Mouse (Mus musculus) heart, embryonic 16.5 days (tissue): ENCODE measurements around the gene Srl. TPM values are rescaled to one million over a fixed set of nuclear protein-coding genes. Genes with fewer than 3 reads are reported as not detected.
"Not testable (repeated sequence)": the region's sequence is repeated elsewhere in the genome, so short reads cannot be mapped to it uniquely, and the experiment has no call there.

Experiments
- ATAC-seq: fragments of 200-750 bp; cut with Nextera tagmentation; replicated peaks from 2 replicates; pipeline ENCODE4 v1.8.0; 2017; ENCODE audit warnings: moderate number of reproducible peaks; ENCODE audit not compliant: insufficient read depth, low FRiP score; ENCODE audit errors: extremely low read depth
- H3K27ac ChIP-seq: fragments of 300-500 bp; sonication (generic); 2 replicates; pipeline ENCODE4 v1.5.1; 2014; ENCODE audit warnings: mild to moderate bottlenecking, low read length, control low read depth, moderate library complexity
- H3K27me3 ChIP-seq: fragments of 300-500 bp; sonication (generic); 2 replicates; pipeline ENCODE4 v1.6.1; 2014; ENCODE audit warnings: low read length, mixed read lengths; ENCODE audit not compliant: control insufficient read depth, insufficient read depth
- H3K36me3 ChIP-seq: fragments of 300-500 bp; sonication (generic); 2 replicates; pipeline ENCODE4 v1.6.1; 2014; ENCODE audit not compliant: control insufficient read depth, insufficient read depth
- H3K4me1 ChIP-seq: fragments of 300-500 bp; sonication (generic); 2 replicates; pipeline ENCODE4 v1.6.1; 2014; ENCODE audit warnings: low read length, mixed read lengths; ENCODE audit not compliant: control insufficient read depth, insufficient read depth
- H3K4me2 ChIP-seq: fragments of 300-500 bp; sonication (generic); 2 replicates; pipeline ENCODE4 v1.6.1; 2014; ENCODE audit warnings: low read depth, mild to moderate bottlenecking, control low read depth, low read length
- H3K4me3 ChIP-seq: fragments of 300-500 bp; sonication (generic); 2 replicates; pipeline ENCODE4 v1.5.1; 2014; ENCODE audit warnings: mild to moderate bottlenecking, control low read depth, low read length
- H3K9ac ChIP-seq: fragments of 300-500 bp; sonication (generic); 2 replicates; pipeline ENCODE4 v1.6.1; 2014; ENCODE audit warnings: low read length, control low read depth
- H3K9me3 ChIP-seq: fragments of 300-500 bp; sonication (generic); replicated peaks from 2 replicates; pipeline ENCODE4 v1.6.1; 2016; ENCODE audit warnings: low read length; ENCODE audit not compliant: control insufficient read depth
- WGBS: fragments of 180-500 bp; shearing (Covaris S2); extraction: QIAGEN DNeasy Blood & Tissue Kit; methylation state at CpG from one replicate; pipeline ENCODE4 v1.1.7; 2014; 5-methylcytosine and 5-hydroxymethylcytosine counted together
- polyA plus RNA-seq: library from polyadenylated mRNA; unstranded; fragments of >200 nt; fragmentation: Nextera tagmentation; extraction: Ambion mirVana; gene quantifications from 2 replicates; pipeline ENCODE4 v1.2.1, GENCODE M21; 2015

Srl gene
- polyA plus RNA-seq = 280 and 289 TPM in 2 replicates

- H3K4me1 ChIP-seq = peaks cover 6% of the 10 kb centered on the region
- no peaks in the 10 kb centered on the region for H3K9me3 ChIP-seq
- H3K4me3 ChIP-seq = peak within 1 kb of the TSS; percentile 54
- peaks cover 12% of the 10 kb centered on the region for H3K36me3 ChIP-seq
- WGBS = 1% methylated on average over 43 of the region's 43 CpGs
- H3K27me3 ChIP-seq = no peaks in the 10 kb centered on the region
- peak within 1 kb of the TSS; percentile 68 for H3K27ac ChIP-seq
- H3K9ac ChIP-seq = peak within 1 kb of the TSS; percentile 64
- peak within 1 kb of the TSS; percentile 72 for H3K4me2 ChIP-seq
- ATAC-seq = peak; percentile 99
Measured at GRCm38 (mm10) chr16:4541501-4542198, at the start of gene Srl. Gene Srl (minus strand): TSS chr16:4541816.

- Histone ChIP-seq H3K9me3 (no peaks in the 10 kb centered on the region), H3K27me3 (no peaks in the 10 kb centered on the region), H3K4me1 (peaks cover 27% of the 10 kb centered on the region), H3K9ac (no peak overlapping the region), H3K27ac (no peak overlapping the region), H3K36me3 (peaks cover 8% of the 10 kb centered on the region), H3K4me2 (no peak overlapping the region), H3K4me3 (no peak overlapping the region)
- ATAC-seq = no peak
- WGBS = 92% methylated on average over 9 of the region's 9 CpGs
Measured at GRCm38 (mm10) chr16:4590236-4590635, 48.6 kb upstream of the Srl start.

DNA sequence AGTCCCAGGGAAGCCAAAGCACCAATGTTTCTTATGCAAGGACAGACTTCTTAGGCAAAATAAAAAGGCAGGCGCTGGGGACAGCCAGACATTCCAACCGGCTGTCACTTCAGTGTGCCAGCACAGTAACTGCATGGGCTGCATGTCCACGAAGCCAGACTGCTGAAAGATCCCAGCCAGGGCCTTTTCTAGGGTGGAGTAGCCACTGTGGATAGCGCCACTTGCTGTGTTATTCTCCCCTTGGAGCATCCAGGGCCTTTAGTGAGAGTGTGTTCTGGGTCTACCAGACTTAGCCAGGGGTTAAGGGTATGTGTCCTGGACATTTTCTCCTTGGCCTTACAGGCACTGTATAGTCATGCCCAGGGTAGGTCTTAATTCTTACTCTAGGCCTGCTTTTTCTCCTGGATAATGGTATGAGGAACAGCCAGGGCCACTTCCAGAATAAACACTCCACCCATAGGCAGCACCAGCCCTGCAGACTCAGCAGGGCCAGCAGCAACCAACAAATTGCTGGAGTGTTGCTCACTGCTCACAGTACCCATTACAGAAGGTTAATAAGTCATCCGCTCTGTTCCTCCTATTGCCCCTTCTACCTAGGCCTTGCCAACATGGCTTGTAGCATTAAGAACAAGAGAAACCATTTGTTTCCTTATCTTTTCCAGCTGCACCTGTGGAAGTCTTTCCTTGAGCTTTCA, 46.0 kb upstream of the Srl start:
- no peak overlapping the region for H3K4me3 ChIP-seq

GRCm38 (mm10) chr16:4586531-4587123, 45.0 kb upstream of the Srl start:
- peak overlapping the region; percentile 96 for H3K27ac ChIP-seq
- WGBS = under 1% methylated on average over 43 of the region's 43 CpGs
- no peaks in the 10 kb centered on the region for H3K27me3 ChIP-seq
- peaks cover 17% of the 10 kb centered on the region for H3K4me1 ChIP-seq
- H3K36me3 ChIP-seq = peaks cover 8% of the 10 kb centered on the region
- peak; percentile 99 for ATAC-seq
- no peaks in the 10 kb centered on the region for H3K9me3 ChIP-seq
- H3K4me3 ChIP-seq = peak overlapping the region; percentile 57
- peak overlapping the region; percentile 77 for H3K9ac ChIP-seq
- peak overlapping the region; percentile 74 for H3K4me2 ChIP-seq

More for the DNA sequence above, 46.0 kb upstream of the Srl start:
- peak overlapping the region; percentile 96 for H3K27ac ChIP-seq
- no peak for ATAC-seq
- 40% methylated on average over 5 of the region's 5 CpGs for WGBS
- no peaks in the 10 kb centered on the region for H3K9me3 ChIP-seq
- H3K4me1 ChIP-seq = peaks cover 20% of the 10 kb centered on the region
- H3K36me3 ChIP-seq = peaks cover 8% of the 10 kb centered on the region
- H3K27me3 ChIP-seq = no peaks in the 10 kb centered on the region
- H3K4me2 ChIP-seq = no peak overlapping the region; the same call in 1 of the 2 replicates
- peak overlapping the region; percentile 77 for H3K9ac ChIP-seq

- Histone ChIP-seq H3K4me1 (peaks cover 17% of the 10 kb centered on the region), H3K4me3 (peak overlapping the region; percentile 57), H3K9me3 (no peaks in the 10 kb centered on the region), H3K4me2 (peak overlapping the region; percentile 74), H3K36me3 (peaks cover 6% of the 10 kb centered on the region), H3K27ac (peak overlapping the region; percentile 81), H3K9ac (peak overlapping the region; percentile 72), H3K27me3 (no peaks in the 10 kb centered on the region)
- 9% methylated on average over 14 of the region's 14 CpGs for WGBS
- ATAC-seq = 0 out of 2 replicates have a peak, but pooled peaks have one; percentile 1
Measured at GRCm38 (mm10) chr16:4585642-4586530, 44.3 kb upstream of the Srl start.

- 67% methylated on average over 5 of the region's 5 CpGs for WGBS
- Histone ChIP-seq H3K4me2 (no peak overlapping the region), H3K27me3 (no peaks in the 10 kb centered on the region), H3K4me1 (peaks cover 17% of the 10 kb centered on the region), H3K9me3 (no peaks in the 10 kb centered on the region), H3K27ac (no peak overlapping the region), H3K4me3 (no peak overlapping the region), H3K9ac (no peak overlapping the region), H3K36me3 (no peaks in the 10 kb centered on the region)
- no peak for ATAC-seq
Measured at GRCm38 (mm10) chr16:4584438-4584837, 42.8 kb upstream of the Srl start.

- 69% methylated on average over 3 of the region's 3 CpGs for WGBS
- Histone ChIP-seq H3K9ac (no peak overlapping the region), H3K27ac (no peak overlapping the region), H3K9me3 (no peaks in the 10 kb centered on the region), H3K4me3 (no peak overlapping the region), H3K27me3 (no peaks in the 10 kb centered on the region), H3K4me2 (no peak overlapping the region), H3K36me3 (no peaks in the 10 kb centered on the region), H3K4me1 (peaks cover 17% of the 10 kb centered on the region)
- ATAC-seq = no peak
Measured at GRCm38 (mm10) chr16:4583807-4584206, 42.2 kb upstream of the Srl start.

DNA sequence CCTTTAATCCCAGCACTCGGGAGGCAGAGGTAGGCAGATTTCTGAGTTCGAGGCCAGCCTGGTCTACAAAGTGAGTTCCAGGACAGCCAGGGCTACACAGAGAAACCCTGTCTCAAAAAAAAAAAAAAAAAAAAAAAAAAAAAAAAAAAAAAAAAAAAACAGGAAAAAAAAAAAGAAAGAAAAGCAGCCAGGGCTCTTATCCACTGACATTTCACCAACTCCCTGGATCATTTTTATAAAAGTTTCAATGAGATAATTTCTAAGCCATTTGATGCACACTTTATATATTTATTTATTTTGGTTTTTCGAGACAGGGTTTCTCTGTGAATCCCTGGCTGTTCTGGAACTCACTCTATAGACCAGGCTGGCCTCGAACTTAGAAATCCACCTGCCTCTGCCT, 39.6 kb upstream of the Srl start:
- not testable (repeated sequence) for H3K9me3 ChIP-seq, H3K27ac ChIP-seq, H3K27me3 ChIP-seq, H3K9ac ChIP-seq, H3K4me2 ChIP-seq, ATAC-seq, H3K36me3 ChIP-seq, H3K4me1 ChIP-seq, H3K4me3 ChIP-seq
- 82% methylated on average over 4 of the region's 4 CpGs for WGBS
